Mouse (Mus musculus) heart, embryonic 13.5 days (tissue): ENCODE data around the gene Zfp638. TPM values are rescaled to one million over a fixed set of nuclear protein-coding genes. Genes with fewer than 3 reads are reported as not detected.

Experiments used
- ATAC-seq: fragments of 200-750 bp; cut with Nextera tagmentation; 2 replicates; pipeline ENCODE4 v1.8.0; 2017; ENCODE audit warnings: moderate TSS enrichment; ENCODE audit not compliant: insufficient number of reproducible peaks, low FRiP score, low TSS enrichment; ENCODE audit errors: extremely low read depth
- H3K27ac ChIP-seq: fragments of 300-500 bp; sonication (generic); replicated peaks from 2 replicates; pipeline ENCODE4 v1.5.1; 2015; ENCODE audit warnings: moderate library complexity, mild to moderate bottlenecking, inconsistent platforms
- H3K27me3 ChIP-seq: fragments of 300-500 bp; sonication (generic); replicated peaks from 2 replicates; pipeline ENCODE4 v1.6.1; 2015; ENCODE audit warnings: mild to moderate bottlenecking, inconsistent platforms
- H3K36me3 ChIP-seq: fragments of 300-500 bp; sonication (generic); 2 replicates; pipeline ENCODE4 v1.6.1; 2015; ENCODE audit warnings: mild to moderate bottlenecking, inconsistent platforms
- H3K4me1 ChIP-seq: fragments of 300-500 bp; sonication (generic); 2 replicates; pipeline ENCODE4 v1.6.1; 2015; ENCODE audit warnings: inconsistent platforms
- H3K4me2 ChIP-seq: fragments of 300-500 bp; sonication (generic); 2 replicates; pipeline ENCODE4 v1.6.1; 2015; ENCODE audit warnings: inconsistent platforms, mild to moderate bottlenecking, moderate library complexity
- H3K4me3 ChIP-seq: fragments of 300-500 bp; sonication (generic); 2 replicates; pipeline ENCODE4 v1.5.1; 2015; ENCODE audit warnings: moderate library complexity, mild to moderate bottlenecking, inconsistent platforms
- H3K9ac ChIP-seq: fragments of 300-500 bp; sonication (generic); 2 replicates; pipeline ENCODE4 v1.6.1; 2015; ENCODE audit warnings: inconsistent platforms, mild to moderate bottlenecking, moderate library complexity
- H3K9me3 ChIP-seq: fragments of 300-500 bp; sonication (generic); 2 replicates; pipeline ENCODE4 v1.6.1; 2016; ENCODE audit warnings: inconsistent platforms
- WGBS: fragments of 180-500 bp; shearing (Covaris S2); methylation state at CpG from one replicate; pipeline ENCODE4 v1.1.7; 2015; ENCODE audit warnings: mixed read lengths; 5-methylcytosine and 5-hydroxymethylcytosine counted together
- polyA plus RNA-seq: library from polyadenylated mRNA; unstranded; fragments of >200 nt; fragmentation: Nextera tagmentation; extraction: Ambion mirVana; gene quantifications from 2 replicates; pipeline ENCODE4 v1.2.1, GENCODE M21; 2015

The Zfp638 gene
- polyA plus RNA-seq, 1 experiment from 2014 or later = 35.2 TPM

GRCm38 (mm10) chr6:83928225-83928624, 61.3 kb downstream of the Zfp638 start:
- Histone ChIP-seq H3K36me3 (peaks cover 26% of the 10 kb centered on the region), H3K27ac (no peak overlapping the region), H3K9me3 (no peaks in the 10 kb centered on the region), H3K9ac (no peak overlapping the region), H3K4me3 (no peak overlapping the region), H3K4me2 (no peak overlapping the region), H3K4me1 (0 out of 2 replicates have a peak, but pooled peaks cover 3% of the 10 kb centered on the region), H3K27me3 (no peaks in the 10 kb centered on the region)
- WGBS = 59% methylated on average over 2 of the region's 2 CpGs
- ATAC-seq = no peak

- Histone ChIP-seq H3K4me3 (no peak overlapping the region), H3K36me3 (peaks cover 66% of the 10 kb centered on the region), H3K27ac (no peak overlapping the region), H3K4me2 (no peak overlapping the region), H3K4me1 (no peaks in the 10 kb centered on the region), H3K27me3 (no peaks in the 10 kb centered on the region), H3K9ac (no peak overlapping the region), H3K9me3 (no peaks in the 10 kb centered on the region)
- 86% methylated on average over 2 of the region's 2 CpGs for WGBS
- no peak for ATAC-seq
Measured at GRCm38 (mm10) chr6:83939492-83939891, 72.6 kb downstream of the Zfp638 start.

- Histone ChIP-seq H3K4me3 (no peak overlapping the region), H3K27me3 (no peaks in the 10 kb centered on the region), H3K9me3 (no peaks in the 10 kb centered on the region), H3K27ac (no peak overlapping the region), H3K36me3 (peaks cover 78% of the 10 kb centered on the region), H3K4me2 (no peak overlapping the region), H3K4me1 (no peaks in the 10 kb centered on the region), H3K9ac (no peak overlapping the region)
- no peak for ATAC-seq
- WGBS = 81% methylated on average over 13 of the region's 13 CpGs
Measured at GRCm38 (mm10) chr6:83942806-83943205, 75.9 kb downstream of the Zfp638 start.

GRCm38 (mm10) chr6:83953603-83954002, 86.7 kb downstream of the Zfp638 start:
- Histone ChIP-seq H3K4me1 (no peaks in the 10 kb centered on the region), H3K9ac (no peak overlapping the region), H3K27me3 (no peaks in the 10 kb centered on the region), H3K36me3 (peaks cover 59% of the 10 kb centered on the region), H3K4me3 (no peak overlapping the region), H3K4me2 (no peak overlapping the region), H3K9me3 (no peaks in the 10 kb centered on the region), H3K27ac (no peak overlapping the region)
- no peak for ATAC-seq

- no peak overlapping the region for H3K9ac ChIP-seq
- H3K36me3 ChIP-seq = peaks cover 79% of the 10 kb centered on the region
- H3K27me3 ChIP-seq = no peaks in the 10 kb centered on the region
- H3K27ac ChIP-seq = no peak overlapping the region
- H3K4me2 ChIP-seq = no peak overlapping the region
- H3K4me1 ChIP-seq = peaks cover 20% of the 10 kb centered on the region
- no peak overlapping the region for H3K4me3 ChIP-seq
- no peak for ATAC-seq
- WGBS = 91% methylated on average over 5 of the region's 5 CpGs
- H3K9me3 ChIP-seq = no peaks in the 10 kb centered on the region
Measured at GRCm38 (mm10) chr6:83987642-83988041, 120.7 kb downstream of the Zfp638 start.

GRCm38 (mm10) chr6:84002716-84003115, 135.8 kb downstream of the Zfp638 start:
- H3K4me1 ChIP-seq = peaks cover 6% of the 10 kb centered on the region
- 44% methylated on average over 1 of the region's 1 CpGs for WGBS

GRCm38 (mm10) chr6:84004295-84004694, 137.4 kb downstream of the Zfp638 start:
- no peak overlapping the region for H3K4me3 ChIP-seq
- no peak overlapping the region for H3K27ac ChIP-seq
- H3K27me3 ChIP-seq = no peaks in the 10 kb centered on the region
- peaks cover 8% of the 10 kb centered on the region for H3K36me3 ChIP-seq
- peaks cover 17% of the 10 kb centered on the region for H3K4me1 ChIP-seq
- no peak for ATAC-seq
- H3K9me3 ChIP-seq = no peaks in the 10 kb centered on the region
- H3K4me2 ChIP-seq = no peak overlapping the region
- H3K9ac ChIP-seq = no peak overlapping the region
- 79% methylated on average over 4 of the region's 4 CpGs for WGBS

More at GRCm38 (mm10) chr6:84002716-84003115, 135.8 kb downstream of the Zfp638 start:
- Histone ChIP-seq H3K27ac (no peak overlapping the region), H3K36me3 (peaks cover 23% of the 10 kb centered on the region), H3K9me3 (peaks cover 3% of the 10 kb centered on the region; the same call in 1 of the 2 replicates), H3K4me3 (no peak overlapping the region), H3K27me3 (no peaks in the 10 kb centered on the region), H3K9ac (no peak overlapping the region), H3K4me2 (no peak overlapping the region)
- ATAC-seq = no peak

- H3K36me3 ChIP-seq = no peaks in the 10 kb centered on the region
- peak within 1 kb of the TSS; percentile 80 for H3K9ac ChIP-seq
- peak within 1 kb of the TSS; percentile 94 for H3K27ac ChIP-seq
- H3K4me3 ChIP-seq = peak within 1 kb of the TSS; percentile 58
- peak within 1 kb of the TSS; percentile 84 for H3K4me2 ChIP-seq
- peaks cover 51% of the 10 kb centered on the region for H3K4me1 ChIP-seq
- peak; percentile 16; the same call in 1 of the 2 replicates for ATAC-seq
- under 1% methylated on average over 41 of the region's 41 CpGs for WGBS
- H3K9me3 ChIP-seq = no peaks in the 10 kb centered on the region
- no peaks in the 10 kb centered on the region for H3K27me3 ChIP-seq
Measured at GRCm38 (mm10) chr6:84008363-84009171, 141.7 kb downstream of the Zfp638 start, which contains the start of gene Dysf. Gene Dysf (plus strand): TSS chr6:84008590.

GRCm38 (mm10) chr6:84009172-84009872, 142.4 kb downstream of the Zfp638 start:
- H3K9me3 ChIP-seq = no peaks in the 10 kb centered on the region
- peak overlapping the region; percentile 84 for H3K4me2 ChIP-seq
- peaks cover 54% of the 10 kb centered on the region for H3K4me1 ChIP-seq
- H3K27me3 ChIP-seq = no peaks in the 10 kb centered on the region
- ATAC-seq = peak; percentile 65; the same call in 1 of the 2 replicates
- H3K36me3 ChIP-seq = no peaks in the 10 kb centered on the region
- H3K9ac ChIP-seq = peak overlapping the region; percentile 80
- WGBS = 10% methylated on average over 8 of the region's 8 CpGs
- peak overlapping the region; percentile 58 for H3K4me3 ChIP-seq
- peak overlapping the region; percentile 94 for H3K27ac ChIP-seq

GRCm38 (mm10) chr6:84009915-84010302, 143.0 kb downstream of the Zfp638 start:
- 19% methylated on average over 4 of the region's 4 CpGs for WGBS
- Histone ChIP-seq H3K27ac (peak overlapping the region; percentile 94), H3K4me3 (peak overlapping the region; percentile 58), H3K9me3 (no peaks in the 10 kb centered on the region), H3K4me2 (peak overlapping the region; percentile 84), H3K27me3 (no peaks in the 10 kb centered on the region), H3K4me1 (peaks cover 60% of the 10 kb centered on the region), H3K9ac (peak overlapping the region; percentile 80), H3K36me3 (no peaks in the 10 kb centered on the region)
- ATAC-seq = no peak

- Histone ChIP-seq H3K36me3 (no peaks in the 10 kb centered on the region), H3K27ac (peak overlapping the region; percentile 94), H3K4me3 (peak overlapping the region; percentile 58), H3K4me1 (peaks cover 65% of the 10 kb centered on the region), H3K4me2 (peak overlapping the region; percentile 84), H3K27me3 (no peaks in the 10 kb centered on the region), H3K9ac (peak overlapping the region; percentile 80), H3K9me3 (no peaks in the 10 kb centered on the region)
- ATAC-seq = no peak
- 30% methylated on average over 8 of the region's 8 CpGs for WGBS
Measured at GRCm38 (mm10) chr6:84010303-84011225, 143.7 kb downstream of the Zfp638 start.
